Mouse (Mus musculus) A20 (cell line): ENCODE measurements around the gene Arfgef2.

ENCODE experiments used
- DNase-seq: peaks from one replicate; pipeline ENCODE4 v3.0.0-alpha.2; 2011; ENCODE audit warnings: low read depth, low spot score

Arfgef2 gene

GRCm38 (mm10) chr2:166805250-166806172 lies at the start of gene Arfgef2:
TSS of gene Arfgef2 (plus strand) at chr2:166805588.
- peak; percentile 93 for DNase-seq

GRCm38 (mm10) chr2:166757969-166758368 lies 47.4 kb upstream of the Arfgef2 start:
- DNase-seq, result no peak

- no peak for DNase-seq
These were observed 41.3 kb upstream of the Arfgef2 start for GRCm38 (mm10) chr2:166764051-166764450.

- no peak for DNase-seq
These were observed 37.8 kb upstream of the Arfgef2 start for GRCm38 (mm10) chr2:166767591-166767990.

- DNase-seq, result no peak
These were observed 34.0 kb upstream of the Arfgef2 start for GRCm38 (mm10) chr2:166771396-166771795.

GRCm38 (mm10) chr2:166773587-166773986 lies 31.8 kb upstream of the Arfgef2 start:
- DNase-seq, result no peak

GRCm38 (mm10) chr2:166774275-166774674 lies 31.1 kb upstream of the Arfgef2 start:
- no peak for DNase-seq

- DNase-seq, result peak; percentile 80
These were observed 30.0 kb upstream of the Arfgef2 start for GRCm38 (mm10) chr2:166775357-166775893.

- DNase-seq, result peak; percentile 73
These were observed 29.1 kb upstream of the Arfgef2 start for GRCm38 (mm10) chr2:166776272-166776671.

GRCm38 (mm10) chr2:166779956-166780355 lies 25.4 kb upstream of the Arfgef2 start:
- DNase-seq, result no peak

GRCm38 (mm10) chr2:166780980-166781578 lies 24.3 kb upstream of the Arfgef2 start:
- peak; percentile 74 for DNase-seq

GRCm38 (mm10) chr2:166784376-166784775 lies 21.0 kb upstream of the Arfgef2 start:
- peak; percentile 43 for DNase-seq

GRCm38 (mm10) chr2:166786353-166787004 lies 18.9 kb upstream of the Arfgef2 start:
- DNase-seq, result peak; percentile 95

GRCm38 (mm10) chr2:166791738-166792137 lies 13.7 kb upstream of the Arfgef2 start:
- peak; percentile 54 for DNase-seq

- DNase-seq, result no peak
These were observed 13.0 kb upstream of the Arfgef2 start, which contains the start of gene Trp53rkb for GRCm38 (mm10) chr2:166792355-166792754. TSS of gene Trp53rkb (plus strand) at chr2:166792531.

- DNase-seq, result peak; percentile 92
These were observed 11.7 kb upstream of the Arfgef2 start for GRCm38 (mm10) chr2:166793542-166794214.

- no peak for DNase-seq
These were observed 5.5 kb upstream of the Arfgef2 start for GRCm38 (mm10) chr2:166799615-166800472.

- DNase-seq, result no peak
These were observed 4.9 kb upstream of the Arfgef2 start for GRCm38 (mm10) chr2:166800473-166800857.

GRCm38 (mm10) chr2:166801436-166801835 lies 4.0 kb upstream of the Arfgef2 start:
- no peak for DNase-seq

GRCm38 (mm10) chr2:166803298-166803697 lies 2.1 kb upstream of the Arfgef2 start:
- DNase-seq, result no peak
